8 mouse cellular contexts compared by ENCODE assay signal in the genomic region with DNA sequence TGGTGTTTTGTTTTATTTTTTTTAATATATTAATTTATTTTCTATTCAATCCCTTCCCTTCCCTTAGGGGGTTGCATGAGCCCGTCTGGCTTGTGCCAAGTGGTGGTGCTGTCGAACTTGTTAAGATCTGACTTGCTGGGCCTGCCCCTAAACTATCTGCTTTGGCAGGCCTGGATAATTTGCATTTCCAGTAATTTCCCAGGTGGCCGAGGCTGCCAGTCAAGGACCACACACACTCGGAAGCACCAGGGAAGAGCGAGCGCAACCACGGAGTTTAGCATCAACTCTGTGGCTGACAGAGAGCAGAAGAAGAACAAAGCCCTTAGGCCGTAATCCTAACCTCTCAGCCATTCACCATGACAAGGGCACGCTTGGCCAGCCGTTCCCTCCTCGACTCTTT.
DNase-seq lines count a peak whose midpoint lies in the region; ATAC-seq and TF ChIP-seq lines count a peak whose summit lies in the region.

No protein-coding gene starts in this region.

- peak; percentile 48 to 52 for DNase-seq in right cerebral cortex, postnatal 10 days (ENCODE audit: low spot score in 2 of 2)
- DNase-seq in right cerebral cortex, postnatal 14 days = no peak
- DNase-seq in thymus, adult 2 months = no peak
- DNase-seq in MN1 (ENCODE audit: low spot score) = no peak
- no peak for DNase-seq in urinary bladder, postnatal 10 days (ENCODE audit: low spot score)
- DNase-seq in heart, adult 8-10 months (ENCODE audit: low spot score) = no peak

- peak; percentile 80 for ATAC-seq in hindbrain, embryonic 12.5 days (ENCODE audit: low FRiP score)
- ATAC-seq in limb, embryonic 15.5 days (ENCODE audit: insufficient number of reproducible peaks, low FRiP score, low TSS enrichment, low read depth) = no peak

- no peak overlapping the region for H3K9ac ChIP-seq in hindbrain, embryonic 12.5 days
- H3K9ac ChIP-seq in limb, embryonic 15.5 days = no peak overlapping the region

- peaks cover 21% of the 10 kb centered on the region for H3K4me1 ChIP-seq in hindbrain, embryonic 12.5 days
- peaks cover 16% of the 10 kb centered on the region for H3K4me1 ChIP-seq in limb, embryonic 15.5 days
- no peaks in the 10 kb centered on the region for H3K4me1 ChIP-seq in thymus, adult 2 months (replicated peaks; ENCODE audit: control insufficient read depth, insufficient read depth, low read length)

- peaks cover 32% of the 10 kb centered on the region; the same call in 1 of the 2 replicates for H3K27me3 ChIP-seq in hindbrain, embryonic 12.5 days
- peaks cover 6% of the 10 kb centered on the region for H3K27me3 ChIP-seq in limb, embryonic 15.5 days
- no peaks in the 10 kb centered on the region for H3K27me3 ChIP-seq in thymus, adult 2 months (ENCODE audit: control insufficient read depth, insufficient read depth, low read length)

- 5% methylated on average over 11 of the region's 11 CpGs for WGBS in hindbrain, embryonic 12.5 days
- WGBS in limb, embryonic 15.5 days = 18% methylated on average over 11 of the region's 11 CpGs
- WGBS in thymus, adult 2 months = 83% methylated on average over 11 of the region's 11 CpGs

- no peak for TF ChIP-seq CTCF in thymus, adult 2 months (IDR thresholded peaks at IDR 0.05; ENCODE audit: borderline replicate concordance, control insufficient read depth, extremely low read depth, insufficient read depth, low read length, poor library complexity)

- TF ChIP-seq POLR2A in thymus, adult 2 months (IDR thresholded peaks at IDR 0.05; ENCODE audit: control insufficient read depth, extremely low read depth, insufficient read depth, low read length, poor library complexity) = no peak

- H3K9me3 ChIP-seq in hindbrain, embryonic 12.5 days (replicated peaks) = no peaks in the 10 kb centered on the region
- no peaks in the 10 kb centered on the region for H3K9me3 ChIP-seq in limb, embryonic 15.5 days

- H3K27ac ChIP-seq in hindbrain, embryonic 12.5 days = peak overlapping the region; percentile 64
- no peak overlapping the region for H3K27ac ChIP-seq in limb, embryonic 15.5 days
- no peak overlapping the region for H3K27ac ChIP-seq in thymus, adult 2 months (ENCODE audit: control insufficient read depth, insufficient read depth, low read length)

- no peaks in the 10 kb centered on the region for H3K36me3 ChIP-seq in hindbrain, embryonic 12.5 days
- no peaks in the 10 kb centered on the region for H3K36me3 ChIP-seq in limb, embryonic 15.5 days
- no peaks in the 10 kb centered on the region for H3K36me3 ChIP-seq in thymus, adult 2 months (ENCODE audit: control insufficient read depth, insufficient read depth, low read length)

- no peak overlapping the region for H3K4me3 ChIP-seq in hindbrain, embryonic 12.5 days
- H3K4me3 ChIP-seq in limb, embryonic 15.5 days = no peak overlapping the region
- no peak overlapping the region for H3K4me3 ChIP-seq in thymus, adult 2 months (ENCODE audit: control insufficient read depth, insufficient read depth, low read length)

- peak overlapping the region; percentile 21 for H3K4me2 ChIP-seq in hindbrain, embryonic 12.5 days (replicated peaks)
- 0 out of 2 replicates have a peak overlapping the region, but pooled peaks have one; percentile 13 for H3K4me2 ChIP-seq in limb, embryonic 15.5 days

Comparison
In these comparisons a context has a peak if more than half of its experiments do, and no peak if none do; other contexts are left out.
1. DNase-seq: peak in right cerebral cortex, postnatal 10 days (2 of 2); none in right cerebral cortex, postnatal 14 days (single experiment), thymus, adult 2 months (single experiment), MN1 (single experiment), urinary bladder, postnatal 10 days (single experiment) and heart, adult 8-10 months (single experiment).